Mouse (Mus musculus) retina, postnatal 1 day (tissue): ENCODE measurements around the gene Nars2.
"Not testable (repeated sequence)": the region's sequence is repeated elsewhere in the genome, so short reads cannot be mapped to it uniquely, and the experiment has no call there.

Experiments used
- DNase-seq: peaks from one replicate; pipeline ENCODE4 v3.0.0-alpha.2; 2012

The Nars2 gene

GRCm38 (mm10) chr7:96951281-96952051 is at the start of gene Nars2:
Gene Nars2, plus strand, starts transcription at chr7:96951505.
- DNase-seq: peak; percentile 98

GRCm38 (mm10) chr7:96902183-96902582 is 49.1 kb upstream of the Nars2 start:
- DNase-seq: no peak

GRCm38 (mm10) chr7:96903088-96903985 is 48.0 kb upstream of the Nars2 start:
- DNase-seq: no peak

GRCm38 (mm10) chr7:96904442-96904841 is 46.9 kb upstream of the Nars2 start:
- DNase-seq: peak; percentile 35

- no peak for DNase-seq
Measured at GRCm38 (mm10) chr7:96904936-96905335, 46.4 kb upstream of the Nars2 start.

- no peak for DNase-seq
Measured at GRCm38 (mm10) chr7:96905422-96905821, 45.9 kb upstream of the Nars2 start.

GRCm38 (mm10) chr7:96906216-96906615 is 45.1 kb upstream of the Nars2 start:
- DNase-seq: no peak

- no peak for DNase-seq
Measured at GRCm38 (mm10) chr7:96907971-96908680, 43.2 kb upstream of the Nars2 start.

- DNase-seq: no peak
Measured at GRCm38 (mm10) chr7:96909856-96910255, 41.4 kb upstream of the Nars2 start.

GRCm38 (mm10) chr7:96910310-96910960 is 40.9 kb upstream of the Nars2 start:
- no peak for DNase-seq

GRCm38 (mm10) chr7:96914031-96914430 is 37.3 kb upstream of the Nars2 start:
- DNase-seq: peak; percentile 88

- peak; percentile 85 for DNase-seq
Measured at GRCm38 (mm10) chr7:96915452-96916105, 35.7 kb upstream of the Nars2 start.

- DNase-seq: peak; percentile 39
Measured at GRCm38 (mm10) chr7:96920447-96921095, 30.7 kb upstream of the Nars2 start.

GRCm38 (mm10) chr7:96922927-96923326 is 28.4 kb upstream of the Nars2 start:
- no peak for DNase-seq

- no peak for DNase-seq
Measured at GRCm38 (mm10) chr7:96943715-96944377, 7.5 kb upstream of the Nars2 start.

- DNase-seq: not testable (repeated sequence)
Measured at GRCm38 (mm10) chr7:96946501-96946900, 4.8 kb upstream of the Nars2 start.

GRCm38 (mm10) chr7:96952094-96952493 is 789 bp downstream of the Nars2 start:
- no peak for DNase-seq

GRCm38 (mm10) chr7:96959168-96959567 is 7.9 kb downstream of the Nars2 start:
- DNase-seq: no peak

GRCm38 (mm10) chr7:96967188-96967587 is 15.9 kb downstream of the Nars2 start:
- peak; percentile 11 for DNase-seq

- peak; percentile 69 for DNase-seq
Measured at GRCm38 (mm10) chr7:96970359-96970758, 19.1 kb downstream of the Nars2 start.
